Mouse (Mus musculus): ENCODE results near the gene Clip2.

DNA sequence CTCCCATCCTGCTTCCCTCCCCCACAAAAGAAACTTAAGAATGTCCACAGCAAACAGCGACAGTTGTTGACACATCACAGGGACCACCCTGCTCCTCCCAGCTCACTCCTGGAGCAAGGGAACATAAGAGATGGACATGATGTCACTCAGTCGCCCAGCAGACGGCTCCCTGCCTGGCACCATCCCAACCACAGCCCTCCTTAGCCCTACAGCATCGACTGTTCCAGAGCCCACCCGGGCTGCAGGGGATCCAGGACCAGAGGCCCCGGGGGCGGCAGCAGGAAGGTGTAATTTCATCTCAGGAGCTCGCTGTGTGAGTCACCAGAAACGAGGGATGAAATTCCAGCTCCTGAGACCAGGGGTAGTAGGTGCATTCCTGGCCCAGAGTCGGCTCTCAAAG lies 106.3 kb downstream of the Clip2 start:
- TF ChIP-seq POLR2A (IDR thresholded peaks at IDR 0.05; ENCODE audit: low read depth, low read length) (no peak), CTCF (IDR thresholded peaks at IDR 0.05; ENCODE audit: borderline replicate concordance, insufficient read depth, low read length) (no peak)
